Comparison of ENCODE assay signal across 8 mouse cellular contexts in genomic region chr1:86486703-86487294, GRCm38 (mm10). TPM values are rescaled to one million over a fixed set of nuclear protein-coding genes. Genes with fewer than 3 reads are reported as not detected.
DNase-seq lines count a peak whose midpoint lies in the region; ATAC-seq and TF ChIP-seq lines count a peak whose summit lies in the region.

No protein-coding gene starts in this region.

- no peaks in the 10 kb centered on the region for H3K9me3 ChIP-seq in limb, embryonic 13.5 days
- H3K9me3 ChIP-seq in stomach, embryonic 16.5 days (replicated peaks; ENCODE audit: control insufficient read depth, low read length), result no peaks in the 10 kb centered on the region

- peak overlapping the region; percentile 95 for H3K27ac ChIP-seq in testis, adult 2 months (ENCODE audit: control insufficient read depth, insufficient read depth, low read depth, low read length)
- peak overlapping the region; percentile 98 for H3K27ac ChIP-seq in limb, embryonic 13.5 days
- peak overlapping the region; percentile 93 for H3K27ac ChIP-seq in stomach, embryonic 16.5 days (ENCODE audit: low read length)

- no peaks in the 10 kb centered on the region for H3K27me3 ChIP-seq in testis, adult 2 months (ENCODE audit: control insufficient read depth, insufficient read depth, low read length)
- H3K27me3 ChIP-seq in limb, embryonic 13.5 days, result no peaks in the 10 kb centered on the region
- no peaks in the 10 kb centered on the region for H3K27me3 ChIP-seq in stomach, embryonic 16.5 days (ENCODE audit: control insufficient read depth, insufficient read depth, low read length)

- 7% methylated on average over 13 of the region's 13 CpGs for WGBS in limb, embryonic 13.5 days
- WGBS in stomach, embryonic 16.5 days, result 5% methylated on average over 13 of the region's 13 CpGs

- peak overlapping the region; percentile 86 for H3K4me3 ChIP-seq in testis, adult 2 months (ENCODE audit: control insufficient read depth, low read depth, low read length)
- H3K4me3 ChIP-seq in limb, embryonic 13.5 days, result peak overlapping the region; percentile 71
- peak overlapping the region; percentile 70 for H3K4me3 ChIP-seq in stomach, embryonic 16.5 days (replicated peaks; ENCODE audit: low read length)

- peak overlapping the region; percentile 78 for H3K4me2 ChIP-seq in limb, embryonic 13.5 days (replicated peaks)
- H3K4me2 ChIP-seq in stomach, embryonic 16.5 days (ENCODE audit: low read depth, low read length), result peak overlapping the region; percentile 81

- ATAC-seq in limb, embryonic 13.5 days (ENCODE audit: low FRiP score, low read depth), result no peak
- no peak for ATAC-seq in stomach, embryonic 16.5 days (ENCODE audit: insufficient read depth, low FRiP score)

- H3K4me1 ChIP-seq in testis, adult 2 months (ENCODE audit: control insufficient read depth, insufficient read depth, low read length), result peaks cover 10% of the 10 kb centered on the region
- H3K4me1 ChIP-seq in limb, embryonic 13.5 days, result peaks cover 26% of the 10 kb centered on the region
- H3K4me1 ChIP-seq in stomach, embryonic 16.5 days (ENCODE audit: control insufficient read depth, insufficient read depth, low read length), result peaks cover 23% of the 10 kb centered on the region

- TF ChIP-seq POLR2A in testis, adult 2 months (IDR thresholded peaks at IDR 0.05; ENCODE audit: control insufficient read depth, low read depth, low read length), result no peak

- no peaks in the 10 kb centered on the region for H3K36me3 ChIP-seq in testis, adult 2 months (ENCODE audit: control insufficient read depth, insufficient read depth, low read length)
- H3K36me3 ChIP-seq in limb, embryonic 13.5 days, result no peaks in the 10 kb centered on the region
- H3K36me3 ChIP-seq in stomach, embryonic 16.5 days (ENCODE audit: control insufficient read depth, insufficient read depth, low read length), result no peaks in the 10 kb centered on the region

- peak; percentile 43 for DNase-seq in cerebellum, adult 11-12 months
- DNase-seq in cerebellum, postnatal 25 days, result no peak
- DNase-seq in testis, postnatal 14 days (ENCODE audit: low spot score), result no peak
- no peak for DNase-seq in urinary bladder, adult 18-20 months (ENCODE audit: low spot score in 2 of 2)
- no peak for DNase-seq in adrenal gland, postnatal 25 days

- peak overlapping the region; percentile 84 for H3K9ac ChIP-seq in limb, embryonic 13.5 days
- H3K9ac ChIP-seq in stomach, embryonic 16.5 days (ENCODE audit: low read length), result peak overlapping the region; percentile 78

- no peak for TF ChIP-seq CTCF in testis, adult 2 months (IDR thresholded peaks at IDR 0.05; ENCODE audit: control insufficient read depth, insufficient read depth, insufficient replicate concordance, low read depth, low read length)

RNA-seq across cellular contexts. Expression of gene Ptma, which starts 39.7 kb away (rescaled TPM):
- 126 and 135 TPM in 2 replicates for polyA plus RNA-seq in testis, adult 2 months (2012; rRNA removed)
- polyA plus RNA-seq in limb, embryonic 13.5 days (2015; fragmentation: Nextera tagmentation; extraction: Ambion mirVana), result 2,828 and 3,051 TPM in 2 replicates
- polyA plus RNA-seq in stomach, embryonic 16.5 days (2015; fragmentation: Nextera tagmentation; extraction: Ambion mirVana), result 1,914 and 2,170 TPM in 2 replicates
- 556 and 574 TPM in 2 replicates for total RNA-seq in adrenal gland, postnatal 25 days (2021)

Comparison
In these comparisons a context has a peak if more than half of its experiments do, and no peak if none do; other contexts are left out.
1. RNA of gene Ptma, which starts 39.7 kb away (polyA plus RNA-seq): 2,828 to 3,051 TPM in limb, embryonic 13.5 days and 1,914 to 2,170 TPM in stomach, embryonic 16.5 days; 126 to 135 TPM in testis, adult 2 months; every median in the first group is over 10 times any median in the second.
2. Peak in every context shown above with its lines, with median percentiles within 50 percentile points of each other: H3K27ac ChIP-seq and H3K4me3 ChIP-seq.